Mouse (Mus musculus): ENCODE data around the gene Ctdnep1.

DNA sequence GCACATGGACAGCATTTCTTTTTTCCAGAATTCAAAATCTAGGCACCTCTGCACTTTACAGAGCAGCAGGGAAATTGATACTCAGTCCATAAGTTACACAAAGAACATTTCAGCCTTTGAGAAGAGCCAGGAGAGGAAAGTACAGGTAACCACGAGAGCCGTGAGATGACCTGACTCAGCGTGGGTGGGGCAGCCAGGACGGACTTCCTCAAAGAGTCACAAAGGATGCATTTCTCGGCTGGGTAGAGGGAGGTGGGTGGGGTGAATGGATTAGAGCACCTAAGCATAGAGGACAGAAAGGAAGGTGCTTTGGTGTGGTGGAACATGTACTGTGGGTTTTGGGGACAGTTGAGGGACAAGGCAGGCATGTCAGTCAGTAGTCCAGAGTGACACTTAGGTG is 19.1 kb upstream of the Ctdnep1 start:
- TF ChIP-seq CTCF (conservative IDR thresholded peaks at IDR 0.05; ENCODE audit: low read length): no peak
- TF ChIP-seq POU5F1 (IDR thresholded peaks at IDR 0.05; ENCODE audit: borderline replicate concordance, low read length): no peak
